Mouse (Mus musculus) megakaryocyte, adult 5-6 weeks (primary cell): ENCODE data around the gene Phf20. TPM values are rescaled to one million over a fixed set of nuclear protein-coding genes. Genes with fewer than 3 reads are reported as not detected.

Source experiments
- total RNA-seq, 2 experiments: library from RNA; stranded (forward) in 1 of 2; stranded (reverse) in 1 of 2; fragments of 153-499, 151-499 nt in 1 of 2; fragments of 221-1000, 200-1000 nt in 1 of 2; gene quantifications; 2 replicates each; pipeline versions ENCODE4 v1.2.3 to v1.2.4; 2015 to 2017

Phf20 gene
- total RNA-seq, 2 experiments from 2014 or later: 27.1 to 34.6 TPM

Other genes with a start within 250 kb of the Phf20 start
- 8.9 and 14.5 TPM in 2 replicates for gene Cep250, start 240.0 kb upstream of the Phf20 start, total RNA-seq (2015)
- 37.9 and 38.1 TPM in 2 replicates for gene Cep250, start 240.0 kb upstream of the Phf20 start, total RNA-seq (2017)
- gene 6430550D23Rik, start 188.5 kb upstream of the Phf20 start, total RNA-seq (2015): 0.20 and 0.57 TPM in 2 replicates
- gene 6430550D23Rik, start 188.5 kb upstream of the Phf20 start, total RNA-seq (2017): 0.11 and 0.81 TPM in 2 replicates
- gene Ergic3, start 188.4 kb upstream of the Phf20 start, total RNA-seq (2015): 175 and 193 TPM in 2 replicates
- 35.9 and 54.6 TPM in 2 replicates for gene Ergic3, start 188.4 kb upstream of the Phf20 start, total RNA-seq (2017)
- gene Fer1l4, start 143.5 kb upstream of the Phf20 start, total RNA-seq (2015): not detected in 2 replicates
- gene Fer1l4, start 143.5 kb upstream of the Phf20 start, total RNA-seq (2017): not detected in 2 replicates
- gene Spag4, start 131.3 kb upstream of the Phf20 start, total RNA-seq (2015): 0.30 and 0.31 TPM in 2 replicates
- gene Spag4, start 131.3 kb upstream of the Phf20 start, total RNA-seq (2017): 0.07 and 2.1 TPM in 2 replicates
- 56.5 and 58.3 TPM in 2 replicates for gene Cpne1, start 84.5 kb upstream of the Phf20 start, total RNA-seq (2015)
- gene Cpne1, start 84.5 kb upstream of the Phf20 start, total RNA-seq (2017): 30.2 and 31.1 TPM in 2 replicates
- gene Rbm12, start 84.5 kb upstream of the Phf20 start, total RNA-seq (2015): 23.9 and 34.5 TPM in 2 replicates
- 31.8 and 39.9 TPM in 2 replicates for gene Rbm12, start 84.5 kb upstream of the Phf20 start, total RNA-seq (2017)
- gene Gm28036, start 69.4 kb upstream of the Phf20 start, total RNA-seq (2015): 0.38 and 6.3 TPM in 2 replicates
- 25.2 and 25.8 TPM in 2 replicates for gene Gm28036, start 69.4 kb upstream of the Phf20 start, total RNA-seq (2017)
- gene Romo1, start 52.4 kb upstream of the Phf20 start, total RNA-seq (2015): 53.8 and 63.6 TPM in 2 replicates
- 10.0 and 11.0 TPM in 2 replicates for gene Romo1, start 52.4 kb upstream of the Phf20 start, total RNA-seq (2017)
- gene Nfs1, start 52.3 kb upstream of the Phf20 start, total RNA-seq (2015): 32.8 and 37.4 TPM in 2 replicates
- gene Nfs1, start 52.3 kb upstream of the Phf20 start, total RNA-seq (2017): 21.3 and 22.0 TPM in 2 replicates
- 443 and 462 TPM in 2 replicates for gene Rbm39, start 16.2 kb upstream of the Phf20 start, total RNA-seq (2015)
- 508 and 552 TPM in 2 replicates for gene Rbm39, start 16.2 kb upstream of the Phf20 start, total RNA-seq (2017)
- gene Cnbd2, start 115.8 kb downstream of the Phf20 start, total RNA-seq (2015): 3.6 and 6.2 TPM in 2 replicates
- gene Cnbd2, start 115.8 kb downstream of the Phf20 start, total RNA-seq (2017): 16.2 and 24.5 TPM in 2 replicates
- 5.8 and 11.9 TPM in 2 replicates for gene Scand1, start 116.2 kb downstream of the Phf20 start, total RNA-seq (2015)
- 8.7 and 11.8 TPM in 2 replicates for gene Scand1, start 116.2 kb downstream of the Phf20 start, total RNA-seq (2017)
- gene Epb41l1, start 224.4 kb downstream of the Phf20 start, total RNA-seq (2015): 0.71 and 0.98 TPM in 2 replicates
- gene Epb41l1, start 224.4 kb downstream of the Phf20 start, total RNA-seq (2017): 0.48 and 0.69 TPM in 2 replicates